Mouse (Mus musculus): ENCODE measurements around the gene Rbms3. TPM values are rescaled to one million over a fixed set of nuclear protein-coding genes. Genes with fewer than 3 reads are reported as not detected.

Rbms3 gene
- polyA plus RNA-seq, 1 experiment, result 30.1 TPM

DNA sequence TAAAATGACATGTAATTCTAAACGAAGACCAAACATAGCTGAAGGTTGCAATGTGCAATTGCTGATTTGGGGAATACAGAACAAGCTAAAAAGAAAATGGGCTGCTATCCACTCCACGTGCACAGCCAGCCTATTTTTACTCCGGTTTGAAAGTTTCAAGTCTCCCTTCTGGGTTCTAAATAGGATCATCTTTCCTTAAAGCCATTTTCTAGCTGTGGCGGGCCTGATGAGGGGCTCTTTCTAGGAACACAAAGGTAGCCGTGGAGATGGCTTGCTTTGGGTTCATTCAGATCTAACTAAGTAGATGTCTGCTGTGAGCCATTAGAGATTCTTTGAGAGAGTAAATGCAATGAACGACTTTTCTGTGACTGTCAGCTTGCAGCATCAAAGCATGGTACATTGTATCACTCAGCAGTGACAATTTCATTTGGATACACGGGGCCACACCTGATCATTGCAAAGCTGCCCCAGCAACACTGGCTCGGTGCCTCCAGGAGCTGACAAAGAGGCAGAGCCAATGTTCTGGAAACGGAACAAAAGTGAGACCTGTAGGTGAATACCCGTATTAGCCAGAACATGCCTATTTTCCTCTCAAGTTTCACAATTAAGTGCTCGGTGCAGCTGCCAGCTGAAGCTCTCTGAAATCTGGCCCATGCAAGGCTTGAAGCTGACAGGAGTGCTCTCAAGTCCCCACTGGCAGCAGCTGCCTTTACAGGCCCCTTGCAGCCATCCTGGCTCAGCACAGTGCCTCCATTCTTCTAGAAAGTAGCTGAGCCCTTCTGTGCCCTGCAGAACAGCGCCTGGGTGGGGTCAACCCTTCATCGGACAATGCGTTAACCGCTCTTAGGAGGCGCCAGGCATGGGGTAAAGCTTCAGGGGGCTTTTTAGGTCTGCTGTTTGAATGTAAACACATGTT, 822.3 kb downstream of the Rbms3 start:
- no peak for TF ChIP-seq CTCF (IDR thresholded peaks at IDR 0.05; ENCODE audit: borderline replicate concordance, extremely low read depth, insufficient read depth, insufficient read length)
- no peak for TF ChIP-seq POLR2A (IDR thresholded peaks at IDR 0.05; ENCODE audit: borderline replicate concordance, extremely low read depth, insufficient read depth, insufficient read length, poor library complexity, severe bottlenecking)
- peak; percentile 92 for DNase-seq (ENCODE audit: low read depth)

DNA sequence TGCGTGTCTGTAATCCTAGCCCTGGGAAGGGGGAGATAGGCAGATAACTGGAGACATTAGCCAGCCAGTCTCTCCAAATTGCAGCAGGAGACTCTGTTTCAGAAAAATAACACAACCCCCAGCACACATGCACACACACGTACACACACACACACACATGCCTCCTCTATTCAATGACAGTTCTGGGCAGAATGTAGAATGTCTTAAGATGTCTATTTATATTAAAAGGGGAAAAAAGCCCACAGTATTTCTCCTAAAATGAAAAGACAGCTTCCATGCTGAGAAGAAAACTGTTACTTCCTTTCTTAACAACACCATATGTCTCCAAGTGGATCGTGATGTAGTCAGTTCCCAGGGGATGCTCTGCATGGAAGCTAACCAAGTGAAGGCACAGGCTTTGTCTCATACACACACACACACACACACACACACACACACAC, 826.4 kb downstream of the Rbms3 start:
- peak; percentile 77 for DNase-seq (ENCODE audit: low read depth)
- TF ChIP-seq POLR2A (IDR thresholded peaks at IDR 0.05; ENCODE audit: borderline replicate concordance, extremely low read depth, insufficient read depth, insufficient read length, poor library complexity, severe bottlenecking) (no peak), CTCF (IDR thresholded peaks at IDR 0.05; ENCODE audit: borderline replicate concordance, extremely low read depth, insufficient read depth, insufficient read length) (no peak)

DNA sequence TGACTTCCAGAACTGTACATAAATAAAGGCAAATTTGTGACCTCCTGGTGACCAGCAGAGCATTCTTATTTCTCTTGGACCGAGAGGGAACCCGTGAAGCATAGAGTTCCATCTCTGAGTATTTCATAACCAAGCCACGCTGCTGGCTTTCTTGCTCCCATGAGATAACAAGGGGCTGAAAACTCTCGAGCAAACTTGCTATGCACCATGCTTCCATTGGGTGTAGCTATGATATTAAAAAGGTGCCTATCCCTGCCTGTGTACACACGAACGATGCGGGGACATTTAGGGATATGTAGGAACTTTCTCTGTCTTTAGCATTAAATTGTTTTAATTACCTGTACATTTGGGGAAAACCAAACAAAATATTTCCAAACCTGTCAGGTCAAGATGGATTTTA, 827.1 kb downstream of the Rbms3 start:
- no peak for TF ChIP-seq POLR2A (IDR thresholded peaks at IDR 0.05; ENCODE audit: borderline replicate concordance, extremely low read depth, insufficient read depth, insufficient read length, poor library complexity, severe bottlenecking)
- peak; percentile 30; the same call in 1 of the 2 replicates for TF ChIP-seq CTCF (IDR thresholded peaks at IDR 0.05; ENCODE audit: borderline replicate concordance, extremely low read depth, insufficient read depth, insufficient read length)
- DNase-seq (ENCODE audit: low read depth), result peak; percentile 47

- TF ChIP-seq CTCF (IDR thresholded peaks at IDR 0.05; ENCODE audit: borderline replicate concordance, extremely low read depth, insufficient read depth, insufficient read length) (no peak), POLR2A (IDR thresholded peaks at IDR 0.05; ENCODE audit: borderline replicate concordance, extremely low read depth, insufficient read depth, insufficient read length, poor library complexity, severe bottlenecking) (no peak)
- peak; percentile 82 for DNase-seq (ENCODE audit: low read depth)
Measured at GRCm38 (mm10) chr9:116795240-116795955, 834.3 kb downstream of the Rbms3 start.

GRCm38 (mm10) chr9:116791850-116792249, 837.9 kb downstream of the Rbms3 start:
- no peak for DNase-seq (ENCODE audit: low read depth)
- TF ChIP-seq CTCF (IDR thresholded peaks at IDR 0.05; ENCODE audit: borderline replicate concordance, extremely low read depth, insufficient read depth, insufficient read length) (no peak), POLR2A (IDR thresholded peaks at IDR 0.05; ENCODE audit: borderline replicate concordance, extremely low read depth, insufficient read depth, insufficient read length, poor library complexity, severe bottlenecking) (no peak)

DNA sequence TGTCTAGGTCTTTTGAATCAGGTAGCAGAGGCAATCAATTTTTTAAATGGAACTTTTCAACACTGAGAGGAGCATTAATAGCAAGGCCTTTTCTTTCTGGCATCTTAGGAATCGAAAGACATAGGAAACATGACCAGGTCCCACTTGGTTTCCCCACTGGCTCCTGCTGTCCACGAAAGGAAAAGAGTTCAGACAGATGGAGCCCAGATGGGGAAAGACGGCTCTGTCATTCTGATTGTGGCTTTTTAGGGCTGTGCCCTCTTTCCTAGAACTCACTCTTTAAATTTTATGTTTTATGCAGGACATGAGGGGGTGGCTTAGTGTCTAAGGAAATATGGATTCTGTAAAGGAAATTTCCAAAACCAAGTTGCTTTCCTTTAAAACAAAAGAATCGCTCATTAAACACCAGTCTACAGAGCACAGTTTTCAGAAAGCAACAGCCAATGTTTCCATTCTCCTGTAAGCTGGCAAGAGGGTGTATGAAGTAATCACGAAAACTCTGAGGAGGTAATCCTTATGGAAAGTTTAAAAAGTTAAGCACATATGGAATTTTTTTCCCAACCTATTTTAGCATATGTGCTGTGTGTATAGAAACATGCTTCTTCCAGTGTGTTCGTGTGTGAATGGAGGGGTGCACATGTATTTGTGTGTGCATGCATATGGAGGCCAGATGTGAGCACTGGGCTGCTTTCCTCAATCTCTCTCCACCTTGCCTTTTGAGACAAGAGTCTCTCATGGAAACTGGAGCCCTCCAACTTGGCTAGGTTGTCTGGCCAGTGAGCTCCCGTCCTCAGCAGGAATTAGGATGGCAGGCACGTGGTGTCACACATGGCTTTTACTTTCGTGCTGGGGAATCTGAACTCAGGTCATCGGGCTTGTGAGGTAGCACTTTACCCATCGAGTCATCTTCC, 843.3 kb downstream of the Rbms3 start:
- DNase-seq (ENCODE audit: low read depth), result no peak
- TF ChIP-seq POLR2A (IDR thresholded peaks at IDR 0.05; ENCODE audit: borderline replicate concordance, extremely low read depth, insufficient read depth, insufficient read length, poor library complexity, severe bottlenecking), result no peak

DNA sequence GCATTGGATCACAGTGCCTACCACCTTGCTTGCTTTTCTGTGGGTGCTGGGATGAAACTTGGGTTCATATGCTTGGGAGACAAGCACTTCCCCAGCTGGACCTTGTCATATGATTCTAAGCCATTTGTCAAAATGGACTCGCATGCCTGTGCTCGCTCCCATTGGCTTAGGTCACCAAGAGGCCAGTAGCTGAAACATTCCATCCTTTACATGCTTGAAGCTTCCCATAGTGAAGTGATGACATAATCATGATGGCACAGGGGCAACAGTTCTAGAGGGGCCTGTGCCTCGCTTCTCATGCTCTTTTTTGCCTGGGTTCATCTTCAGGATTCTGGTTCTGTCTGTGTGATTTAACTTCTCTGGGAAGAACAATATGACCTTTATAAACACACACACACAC, 857.9 kb downstream of the Rbms3 start:
- DNase-seq (ENCODE audit: low read depth), result no peak
- TF ChIP-seq POLR2A (IDR thresholded peaks at IDR 0.05; ENCODE audit: borderline replicate concordance, extremely low read depth, insufficient read depth, insufficient read length, poor library complexity, severe bottlenecking) (no peak), CTCF (IDR thresholded peaks at IDR 0.05; ENCODE audit: borderline replicate concordance, extremely low read depth, insufficient read depth, insufficient read length) (no peak)

GRCm38 (mm10) chr9:116769358-116770054, 860.2 kb downstream of the Rbms3 start:
- DNase-seq (ENCODE audit: low read depth), result peak; percentile 47
- TF ChIP-seq POLR2A (IDR thresholded peaks at IDR 0.05; ENCODE audit: borderline replicate concordance, extremely low read depth, insufficient read depth, insufficient read length, poor library complexity, severe bottlenecking), result no peak
- TF ChIP-seq CTCF (IDR thresholded peaks at IDR 0.05; ENCODE audit: borderline replicate concordance, extremely low read depth, insufficient read depth, insufficient read length), result no peak

GRCm38 (mm10) chr9:116762395-116763025, 867.2 kb downstream of the Rbms3 start:
- TF ChIP-seq POLR2A (IDR thresholded peaks at IDR 0.05; ENCODE audit: borderline replicate concordance, extremely low read depth, insufficient read depth, insufficient read length, poor library complexity, severe bottlenecking) (no peak), CTCF (IDR thresholded peaks at IDR 0.05; ENCODE audit: borderline replicate concordance, extremely low read depth, insufficient read depth, insufficient read length) (no peak)
- DNase-seq (ENCODE audit: low read depth), result no peak

All from brain, embryonic 14.5 days (tissue).